Comparison of ENCODE assay signal across 18 mouse cellular contexts in the genomic region with DNA sequence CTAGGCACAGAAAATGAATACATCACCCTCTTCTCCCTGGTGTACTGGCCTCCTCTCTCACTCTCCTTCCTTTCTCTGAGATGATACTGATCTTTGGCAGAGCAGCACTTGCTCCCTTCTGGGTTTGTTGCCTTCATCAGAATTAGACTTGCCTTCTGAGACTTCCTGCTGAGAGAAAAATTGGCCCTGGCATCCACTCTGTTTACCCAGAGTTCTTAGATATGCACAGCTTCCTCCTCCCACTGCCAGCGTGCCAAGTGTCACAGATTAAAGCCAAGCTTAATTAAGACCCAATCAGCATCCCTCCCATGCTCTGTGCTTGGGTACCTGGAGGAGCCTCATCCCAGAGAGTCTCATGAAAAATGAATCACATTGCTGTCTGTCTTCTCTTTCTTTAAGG.
A peak's percentile ranks its signal among the peaks of the same experiment; 100 is the strongest.
DNase-seq lines count a peak whose midpoint lies in the region; ATAC-seq lines count a peak whose summit lies in the region.
"Had no signal": no experiment of that assay in that cellular context is flagged by ENCODE, and none has a peak within 500 bp of the region (broad histone marks: within the 10 kb centered on the region; RNA-seq: fewer than 3 reads in every experiment).

No protein-coding gene starts in this region.

- no peaks in the 10 kb centered on the region for H3K27me3 ChIP-seq in forebrain, embryonic 14.5 days (replicated peaks; ENCODE audit: control insufficient read depth, insufficient read depth, low read length)
- no peaks in the 10 kb centered on the region for H3K27me3 ChIP-seq in forebrain, embryonic 11.5 days (ENCODE audit: control insufficient read depth, insufficient read depth, low read length)
- H3K27me3 ChIP-seq: heart, embryonic 15.5 days; limb, embryonic 12.5 days; liver, embryonic 13.5 days; lung, embryonic 15.5 days; neural tube, embryonic 13.5 days had no signal

- no peaks in the 10 kb centered on the region for H3K4me1 ChIP-seq in forebrain, embryonic 14.5 days (ENCODE audit: control insufficient read depth, insufficient read depth, low read length)
- H3K4me1 ChIP-seq in forebrain, embryonic 11.5 days (replicated peaks; ENCODE audit: control insufficient read depth, insufficient read depth, low read length), result no peaks in the 10 kb centered on the region
- H3K4me1 ChIP-seq: heart, embryonic 15.5 days; liver, embryonic 13.5 days; lung, embryonic 15.5 days had no signal

- no peak overlapping the region for H3K9ac ChIP-seq in forebrain, embryonic 14.5 days (ENCODE audit: low read length)
- H3K9ac ChIP-seq in forebrain, embryonic 11.5 days (ENCODE audit: low read length), result no peak overlapping the region
- H3K9ac ChIP-seq: heart, embryonic 15.5 days; limb, embryonic 12.5 days; liver, embryonic 13.5 days; lung, embryonic 15.5 days; neural tube, embryonic 13.5 days had no signal

- no peak overlapping the region for H3K27ac ChIP-seq in forebrain, embryonic 14.5 days (ENCODE audit: low read depth, low read length)
- no peak overlapping the region for H3K27ac ChIP-seq in forebrain, embryonic 11.5 days (ENCODE audit: low read depth, low read length)
- H3K27ac ChIP-seq: heart, embryonic 15.5 days; limb, embryonic 12.5 days; liver, embryonic 13.5 days; lung, embryonic 15.5 days; neural tube, embryonic 13.5 days had no signal

- ATAC-seq in forebrain, embryonic 14.5 days, result peak; percentile 65; the same call in 1 of the 2 replicates
- ATAC-seq in forebrain, embryonic 11.5 days (replicated peaks; ENCODE audit: low FRiP score), result no peak
- no peak for ATAC-seq in megakaryocyte-erythroid progenitor cell, adult 5-6 weeks (replicated peaks; ENCODE audit: low FRiP score, low TSS enrichment, poor library complexity, severe bottlenecking)
- ATAC-seq: CD4-positive, CD25-positive, alpha-beta regulatory T cell, adult 4 months; intestine, embryonic 16.5 days had no signal

- no peak overlapping the region for H3K4me3 ChIP-seq in forebrain, embryonic 14.5 days (ENCODE audit: low read depth, low read length)
- no peak overlapping the region for H3K4me3 ChIP-seq in forebrain, embryonic 11.5 days (ENCODE audit: low read depth, low read length)
- H3K4me3 ChIP-seq: heart, embryonic 15.5 days; limb, embryonic 12.5 days; liver, embryonic 13.5 days; lung, embryonic 15.5 days; neural tube, embryonic 13.5 days had no signal

- no peaks in the 10 kb centered on the region for H3K36me3 ChIP-seq in forebrain, embryonic 14.5 days (ENCODE audit: control insufficient read depth, insufficient read depth, low read length)
- H3K36me3 ChIP-seq in forebrain, embryonic 11.5 days (ENCODE audit: control insufficient read depth, insufficient read depth, low read length), result no peaks in the 10 kb centered on the region
- H3K36me3 ChIP-seq: G1E; heart, embryonic 15.5 days; limb, embryonic 12.5 days; liver, embryonic 13.5 days; lung, embryonic 15.5 days; neural tube, embryonic 13.5 days had no signal

- H3K9me3 ChIP-seq in forebrain, embryonic 14.5 days (replicated peaks; ENCODE audit: control insufficient read depth, low read length), result no peaks in the 10 kb centered on the region
- H3K9me3 ChIP-seq in forebrain, embryonic 11.5 days (ENCODE audit: control insufficient read depth, low read length), result no peaks in the 10 kb centered on the region
- H3K9me3 ChIP-seq: heart, embryonic 15.5 days; limb, embryonic 12.5 days; lung, embryonic 15.5 days; neural tube, embryonic 13.5 days had no signal

- DNase-seq in forebrain, embryonic 14.5 days (ENCODE audit: low spot score), result peak; percentile 73
- no peak for DNase-seq in forebrain, embryonic 11.5 days (ENCODE audit: low spot score)
- peak; percentile 5 for DNase-seq in layer of hippocampus, adult 9-11 months
- no peak for DNase-seq in layer of hippocampus, adult 11-12 months (ENCODE audit: low spot score)
- peak; percentile 22 for DNase-seq in cerebellum, adult 11 months
- DNase-seq in cerebellum, postnatal 14 days, result peak; percentile 87
- no peak for DNase-seq in lung, postnatal 10 days
- DNase-seq: adrenal gland, adult 2 months; liver, embryonic 13.5 days; right cerebral cortex, postnatal 14 days had no signal

- 18% methylated on average over 1 of the region's 1 CpGs for WGBS in forebrain, embryonic 14.5 days
- 50% methylated on average over 1 of the region's 1 CpGs for WGBS in forebrain, embryonic 11.5 days

- no peak overlapping the region for H3K4me2 ChIP-seq in forebrain, embryonic 14.5 days (ENCODE audit: low read length)
- no peak overlapping the region for H3K4me2 ChIP-seq in forebrain, embryonic 11.5 days (ENCODE audit: low read depth, low read length, severe bottlenecking)
- H3K4me2 ChIP-seq: heart, embryonic 15.5 days; limb, embryonic 12.5 days; liver, embryonic 13.5 days; lung, embryonic 15.5 days; neural tube, embryonic 13.5 days had no signal

Comparison
In these comparisons a context has a peak if more than half of its experiments do, and no peak if none do; other contexts are left out.
1. DNase-seq: peak in forebrain, embryonic 14.5 days (single experiment), layer of hippocampus, adult 9-11 months (single experiment), cerebellum, adult 11 months (single experiment) and cerebellum, postnatal 14 days (2 of 2); none in forebrain, embryonic 11.5 days (single experiment), layer of hippocampus, adult 11-12 months (single experiment) and lung, postnatal 10 days (single experiment).